In genomic region chr4:88872691-88873090, GRCm38 (mm10) we compare ENCODE assay signal across 9 mouse cellular contexts. TPM values are rescaled to one million over a fixed set of nuclear protein-coding genes. Genes with fewer than 3 reads are reported as not detected.
DNase-seq lines count a peak whose midpoint lies in the region; ATAC-seq and TF ChIP-seq lines count a peak whose summit lies in the region.
"Had no signal": no experiment of that assay in that cellular context is flagged by ENCODE, and none has a peak within 500 bp of the region (broad histone marks: within the 10 kb centered on the region; RNA-seq: fewer than 3 reads in every experiment).

No protein-coding gene starts in this region.

- TF ChIP-seq CTCF in heart, postnatal 0 days (IDR thresholded peaks at IDR 0.05; ENCODE audit: low read depth), result peak; percentile 70

- peak; percentile 10 for DNase-seq in heart, postnatal 0 days (ENCODE audit: low spot score)
- DNase-seq in ovary, postnatal 14 days (ENCODE audit: low spot score), result peak; percentile 20
- DNase-seq in ovary, postnatal 36 days (ENCODE audit: low spot score), result no peak
- peak; percentile 18 for DNase-seq in ZHBTc4 (ENCODE audit: low read depth, low spot score)
- peak; percentile 46 for DNase-seq in lung, postnatal 25 days (ENCODE audit: low spot score)
- no peak for DNase-seq in spleen, postnatal 4 days (ENCODE audit: low spot score in 2 of 2)

- 2% methylated on average over 2 of the region's 2 CpGs for WGBS in heart, postnatal 0 days
- WGBS in heart, embryonic 11.5 days (ENCODE audit: insufficient replicate concordance), result 2% methylated on average over 2 of the region's 2 CpGs

- H3K9ac ChIP-seq in heart, postnatal 0 days (replicated peaks; ENCODE audit: low read depth, low read length), result no peak overlapping the region
- no peak overlapping the region for H3K9ac ChIP-seq in heart, embryonic 11.5 days (ENCODE audit: low read depth, low read length)

- H3K4me3 ChIP-seq in heart, postnatal 0 days (ENCODE audit: low read depth, low read length), result no peak overlapping the region
- no peak overlapping the region for H3K4me3 ChIP-seq in heart, embryonic 11.5 days (ENCODE audit: low read depth, low read length)

- no peak overlapping the region for H3K4me2 ChIP-seq in heart, postnatal 0 days (ENCODE audit: low read depth, low read length)
- no peak overlapping the region for H3K4me2 ChIP-seq in heart, embryonic 11.5 days

- TF ChIP-seq EP300 in heart, postnatal 0 days (IDR thresholded peaks at IDR 0.05; ENCODE audit: low read depth), result no peak

- no peaks in the 10 kb centered on the region for H3K27me3 ChIP-seq in heart, postnatal 0 days (ENCODE audit: control insufficient read depth, insufficient read depth, low read length)
- no peaks in the 10 kb centered on the region for H3K27me3 ChIP-seq in heart, embryonic 11.5 days (ENCODE audit: control insufficient read depth, insufficient read depth, low read length)

- no peaks in the 10 kb centered on the region for H3K36me3 ChIP-seq in heart, postnatal 0 days (replicated peaks; ENCODE audit: control insufficient read depth, insufficient read depth, low read length)
- H3K36me3 ChIP-seq in heart, embryonic 11.5 days (ENCODE audit: control insufficient read depth, insufficient read depth, low read length), result no peaks in the 10 kb centered on the region

- no peaks in the 10 kb centered on the region for H3K4me1 ChIP-seq in heart, postnatal 0 days (ENCODE audit: control insufficient read depth, insufficient read depth)
- no peaks in the 10 kb centered on the region for H3K4me1 ChIP-seq in heart, embryonic 11.5 days (ENCODE audit: control insufficient read depth, insufficient read depth, low read length)

- ATAC-seq in heart, postnatal 0 days (ENCODE audit: insufficient read depth, low read depth), result no peak
- ATAC-seq in heart, embryonic 11.5 days (replicated peaks; ENCODE audit: insufficient number of reproducible peaks, low FRiP score, low TSS enrichment), result no peak

- no peak overlapping the region for H3K27ac ChIP-seq in heart, postnatal 0 days (ENCODE audit: low read depth)
- no peak overlapping the region for H3K27ac ChIP-seq in heart, embryonic 11.5 days (ENCODE audit: low read depth, low read length)

- no peaks in the 10 kb centered on the region for H3K9me3 ChIP-seq in heart, postnatal 0 days (replicated peaks; ENCODE audit: control insufficient read depth, low read length)
- H3K9me3 ChIP-seq in heart, embryonic 11.5 days (replicated peaks; ENCODE audit: control insufficient read depth, low read length), result no peaks in the 10 kb centered on the region

RNA-seq across cellular contexts. Expression of gene Ifne, which starts 7.3 kb away (rescaled TPM):
- not detected in 2 replicates for total RNA-seq in heart, postnatal 0 days (2014; rRNA removed; ENCODE audit: low replicate concordance)
- not detected in 2 replicates for polyA plus RNA-seq in heart, postnatal 0 days (2015; fragmentation: Nextera tagmentation; extraction: Ambion mirVana)
- polyA plus RNA-seq in heart, embryonic 11.5 days (2014; fragmentation: Nextera tagmentation; extraction: Ambion mirVana), result not detected in 2 replicates
- total RNA-seq: layer of hippocampus, postnatal 14 days had no signal
- polyA plus RNA-seq: neural tube, embryonic 14.5 days had no signal

RNA-seq across cellular contexts. Expression of gene Ifna1, which starts 22.8 kb away (rescaled TPM):
- total RNA-seq in heart, postnatal 0 days (2014; rRNA removed; ENCODE audit: low replicate concordance), result not detected in 2 replicates
- polyA plus RNA-seq in heart, postnatal 0 days (2015; fragmentation: Nextera tagmentation; extraction: Ambion mirVana), result not detected in 2 replicates
- polyA plus RNA-seq in heart, embryonic 11.5 days (2014; fragmentation: Nextera tagmentation; extraction: Ambion mirVana), result not detected in 2 replicates
- total RNA-seq: layer of hippocampus, postnatal 14 days had no signal
- polyA plus RNA-seq: neural tube, embryonic 14.5 days had no signal

RNA-seq across cellular contexts. Expression of gene Ifna4, which starts 31.0 kb away (rescaled TPM):
- total RNA-seq in heart, postnatal 0 days (2014; rRNA removed; ENCODE audit: low replicate concordance), result not detected in 2 replicates
- polyA plus RNA-seq in heart, postnatal 0 days (2015; fragmentation: Nextera tagmentation; extraction: Ambion mirVana), result not detected in 2 replicates
- polyA plus RNA-seq in heart, embryonic 11.5 days (2014; fragmentation: Nextera tagmentation; extraction: Ambion mirVana), result not detected in 2 replicates
- total RNA-seq: layer of hippocampus, postnatal 14 days had no signal
- polyA plus RNA-seq: neural tube, embryonic 14.5 days had no signal

RNA-seq across cellular contexts. Expression of gene Ifna5, which starts 37.4 kb away (rescaled TPM):
- total RNA-seq in heart, postnatal 0 days (2014; rRNA removed; ENCODE audit: low replicate concordance), result not detected in 2 replicates
- not detected in 2 replicates for polyA plus RNA-seq in heart, postnatal 0 days (2015; fragmentation: Nextera tagmentation; extraction: Ambion mirVana)
- not detected in 2 replicates for polyA plus RNA-seq in heart, embryonic 11.5 days (2014; fragmentation: Nextera tagmentation; extraction: Ambion mirVana)
- total RNA-seq: layer of hippocampus, postnatal 14 days had no signal
- polyA plus RNA-seq: neural tube, embryonic 14.5 days had no signal

RNA-seq across cellular contexts. Expression of gene Ifna6, which starts 45.5 kb away (rescaled TPM):
- total RNA-seq in heart, postnatal 0 days (2014; rRNA removed; ENCODE audit: low replicate concordance), result not detected in 2 replicates
- not detected in 2 replicates for polyA plus RNA-seq in heart, postnatal 0 days (2015; fragmentation: Nextera tagmentation; extraction: Ambion mirVana)
- not detected in 2 replicates for polyA plus RNA-seq in heart, embryonic 11.5 days (2014; fragmentation: Nextera tagmentation; extraction: Ambion mirVana)
- total RNA-seq: layer of hippocampus, postnatal 14 days had no signal
- polyA plus RNA-seq: neural tube, embryonic 14.5 days had no signal

Comparison
In these comparisons a context has a peak if more than half of its experiments do, and no peak if none do; other contexts are left out.
1. DNase-seq: peak in heart, postnatal 0 days (single experiment), ovary, postnatal 14 days (single experiment), ZHBTc4 (single experiment) and lung, postnatal 25 days (single experiment); none in ovary, postnatal 36 days (single experiment) and spleen, postnatal 4 days (0 of 2).